Mouse (Mus musculus) MEL (cell line): ENCODE data around the gene 4930442H23Rik. TPM values are rescaled to one million over a fixed set of nuclear protein-coding genes. Genes with fewer than 3 reads are reported as not detected.

Experiments used
- DNase-seq: peaks from one replicate; pipeline ENCODE4 v3.0.0; 2011; ENCODE audit warnings: low read depth, low spot score
- H3K27ac ChIP-seq: 2 replicates; pipeline ENCODE4 v1.5.1; 2012; ENCODE audit warnings: low read depth, mild to moderate bottlenecking, control low read depth, low read length, moderate library complexity; ENCODE audit not compliant: control insufficient read depth
- H3K27me3 ChIP-seq, 2 experiments: fragments of 150-350 bp in 1 of 2; sonication (generic) in 1 of 2; 2 replicates each; pipeline ENCODE4 v1.6.1; 2012; ENCODE audit warnings: low read length in 2 of 2, mild to moderate bottlenecking in 2 of 2, improper control_type of control experiment in 1 of 2, moderate library complexity in 1 of 2; ENCODE audit not compliant: insufficient read depth in 2 of 2, control insufficient read depth in 1 of 2
- H3K36me3 ChIP-seq, 2 experiments: 2 replicates each; pipeline ENCODE4 v1.6.1; 2012 to 2014; ENCODE audit warnings: low read length in 2 of 2, improper control_type of control experiment in 1 of 2, inconsistent platforms in 1 of 2, mild to moderate bottlenecking in 1 of 2; ENCODE audit not compliant: insufficient read depth in 2 of 2, control insufficient read depth in 1 of 2
- H3K4me1 ChIP-seq, 2 experiments: fragments of 150-350 bp in 1 of 2; sonication (generic) in 1 of 2; 2 replicates each; pipeline ENCODE4 v1.6.1; 2012; ENCODE audit warnings: low read length in 2 of 2, improper control_type of control experiment in 1 of 2, mild to moderate bottlenecking in 1 of 2; ENCODE audit not compliant: insufficient read depth in 2 of 2, control insufficient read depth in 1 of 2
- H3K4me3 ChIP-seq, 2 experiments: fragments of 150-350 bp in 1 of 2; sonication (generic) in 1 of 2; 2 replicates each; pipeline ENCODE4 v1.5.1; 2012; ENCODE audit warnings: low read depth in 2 of 2, low read length in 2 of 2, mild to moderate bottlenecking in 2 of 2, moderate library complexity in 2 of 2, control low read depth in 1 of 2, improper control_type of control experiment in 1 of 2; ENCODE audit not compliant: control insufficient read depth in 1 of 2, insufficient read depth in 1 of 2
- H3K79me2 ChIP-seq: 2 replicates; pipeline ENCODE4 v1.6.1; 2012; ENCODE audit warnings: mild to moderate bottlenecking, low read length, moderate library complexity; ENCODE audit not compliant: control insufficient read depth, poor library complexity, insufficient read depth
- H3K9ac ChIP-seq: 2 replicates; pipeline ENCODE4 v1.6.1; 2012; ENCODE audit warnings: low read depth, mild to moderate bottlenecking, control low read depth, low read length, moderate library complexity; ENCODE audit not compliant: control insufficient read depth, poor library complexity, severe bottlenecking
- H3K9me3 ChIP-seq: fragments of 150-350 bp; sonication (generic); replicated peaks from 2 replicates; pipeline ENCODE4 v1.6.1; 2012; ENCODE audit warnings: mild to moderate bottlenecking, low read length, improper control_type of control experiment, moderate library complexity; ENCODE audit not compliant: insufficient read depth
- GABPA ChIP-seq: IDR thresholded peaks from 2 replicates; pipeline ENCODE4 v1.6.1; 2012; ENCODE audit warnings: low read depth, mild to moderate bottlenecking, inconsistent platforms, low read length, improper control_type of control experiment, moderate library complexity
- HCFC1 ChIP-seq: IDR thresholded peaks from 2 replicates; pipeline ENCODE4 v1.6.1; 2012; ENCODE audit warnings: low read depth, mild to moderate bottlenecking, inconsistent platforms, low read length, improper control_type of control experiment, moderate library complexity
- JUND ChIP-seq: IDR thresholded peaks from 2 replicates; pipeline ENCODE4 v1.6.1; 2011; ENCODE audit warnings: low read depth, mild to moderate bottlenecking, improper control_type of control experiment, low read length
- KAT2A ChIP-seq: conservative IDR thresholded peaks from 2 replicates; pipeline ENCODE4 v1.6.1; 2012; ENCODE audit warnings: low read depth, low read length, improper control_type of control experiment, inconsistent platforms
- MAFK ChIP-seq: IDR thresholded peaks from 2 replicates; pipeline ENCODE4 v1.6.1; 2011; ENCODE audit warnings: low read depth, mild to moderate bottlenecking, low read length, improper control_type of control experiment, borderline replicate concordance
- MEF2A ChIP-seq: IDR thresholded peaks from 2 replicates; pipeline ENCODE4 v1.6.1; 2014; ENCODE audit warnings: low read depth, mild to moderate bottlenecking, inconsistent platforms, low read length, improper control_type of control experiment; ENCODE audit not compliant: poor library complexity, insufficient replicate concordance, severe bottlenecking; ENCODE audit errors: extremely low read depth
- MXI1 ChIP-seq: IDR thresholded peaks from 2 replicates; pipeline ENCODE4 v1.6.1; 2011; ENCODE audit warnings: mild to moderate bottlenecking, low read depth, low read length, improper control_type of control experiment
- MYB ChIP-seq: IDR thresholded peaks from 2 replicates; pipeline ENCODE4 v1.6.1; 2011; ENCODE audit warnings: mild to moderate bottlenecking, low read depth, low read length, improper control_type of control experiment
- MYC ChIP-seq: IDR thresholded peaks from 2 replicates; pipeline ENCODE4 v1.6.1; 2011; ENCODE audit warnings: low read depth, mild to moderate bottlenecking, low read length, improper control_type of control experiment, moderate library complexity
- NELFE ChIP-seq: IDR thresholded peaks from 2 replicates; pipeline ENCODE4 v1.6.1; 2011; ENCODE audit warnings: low read depth, low read length, improper control_type of control experiment
- NRF1 ChIP-seq: IDR thresholded peaks from 2 replicates; pipeline ENCODE4 v1.6.1; 2014; ENCODE audit warnings: low read depth, mild to moderate bottlenecking, inconsistent platforms, low read length, improper control_type of control experiment, moderate library complexity; ENCODE audit not compliant: poor library complexity, insufficient read depth, severe bottlenecking
- POLR2A ChIP-seq, 2 experiments: IDR thresholded peaks; 2 replicates each; pipeline ENCODE4 v1.6.1; 2011 to 2012; ENCODE audit warnings: low read length in 2 of 2, mild to moderate bottlenecking in 2 of 2, control low read depth in 1 of 2, improper control_type of control experiment in 1 of 2, low read depth in 1 of 2, moderate library complexity in 1 of 2; ENCODE audit not compliant: control insufficient read depth in 1 of 2, insufficient read depth in 1 of 2, poor library complexity in 1 of 2
- POLR2AphosphoS5 ChIP-seq: IDR thresholded peaks from 2 replicates; pipeline ENCODE4 v1.6.1; 2012; ENCODE audit warnings: low read depth, borderline replicate concordance, mild to moderate bottlenecking, inconsistent platforms, low read length, moderate library complexity, mixed read lengths
- RAD21 ChIP-seq: IDR thresholded peaks from 2 replicates; pipeline ENCODE4 v1.6.1; 2011; ENCODE audit warnings: mild to moderate bottlenecking, low read depth, low read length, improper control_type of control experiment
- RCOR1 ChIP-seq: IDR thresholded peaks from 2 replicates; pipeline ENCODE4 v1.6.1; 2012; ENCODE audit warnings: low read depth, mild to moderate bottlenecking, inconsistent platforms, low read length, improper control_type of control experiment
- TAL1 ChIP-seq: IDR thresholded peaks from 2 replicates; pipeline ENCODE4 v1.6.1; 2012; ENCODE audit warnings: mild to moderate bottlenecking, inconsistent platforms, low read length, moderate library complexity, mixed read lengths
- TBP ChIP-seq: IDR thresholded peaks from 2 replicates; pipeline ENCODE4 v1.8.0; 2011; ENCODE audit warnings: low read depth, low read length, improper control_type of control experiment
- USF2 ChIP-seq, 2 experiments: IDR thresholded peaks; 2 replicates each; pipeline ENCODE4 v1.6.1; 2011 to 2012; ENCODE audit warnings: improper control_type of control experiment in 2 of 2, low read length in 2 of 2, borderline replicate concordance in 1 of 2, inconsistent platforms in 1 of 2, low read depth in 1 of 2, mild to moderate bottlenecking in 1 of 2; ENCODE audit not compliant: insufficient read depth in 1 of 2
- ZNF384 ChIP-seq: IDR thresholded peaks from 2 replicates; pipeline ENCODE4 v1.6.1; 2012; ENCODE audit warnings: low read depth, mild to moderate bottlenecking, inconsistent platforms, low read length, improper control_type of control experiment
- polyA plus RNA-seq, 2 experiments: library from polyadenylated mRNA; stranded (reverse) in 1 of 2; unstranded in 1 of 2; fragments of >175 nt in 1 of 2; fragments of >200 nt in 1 of 2; gene quantifications; 2 replicates each; pipeline versions ENCODE4 v1.2.1 to v1.2.4; 2012; ENCODE audit warnings: low replicate concordance in 2 of 2, low read depth in 1 of 2; ENCODE audit not compliant: insufficient read length in 2 of 2, insufficient read depth in 1 of 2, missing spikeins in 1 of 2
- total RNA-seq: library from RNA; depleted of rRNA; stranded (reverse); fragments of 300-350 nt; gene quantifications from 2 replicates; pipeline ENCODE4 v1.2.3, GENCODE M21; 2012

4930442H23Rik gene
- total and polyA plus RNA-seq, 3 experiments: 0.31 to 0.42 TPM; not detected in 1

DNA sequence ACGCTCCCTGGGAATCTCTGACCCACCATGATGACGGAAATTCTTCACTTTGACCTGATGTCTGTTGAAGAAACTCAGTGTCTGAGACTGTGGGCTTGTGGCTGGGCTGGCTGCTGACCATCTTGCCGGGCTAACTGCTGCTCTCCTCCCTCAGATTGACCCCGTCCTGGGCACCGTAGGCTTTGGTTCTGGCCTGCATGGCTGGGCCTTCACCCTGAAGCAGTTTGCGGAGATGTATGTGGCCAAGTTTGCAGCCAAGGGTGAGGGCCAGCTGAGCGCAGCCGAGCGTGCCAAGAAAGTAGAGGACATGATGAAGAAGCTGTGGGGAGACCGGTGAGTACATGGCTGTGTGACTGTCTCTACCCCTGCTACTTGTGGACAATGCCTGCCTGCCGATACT is 4.7 kb downstream of the 4930442H23Rik start:
- H3K36me3 ChIP-seq: peaks cover 6 to 12% of the 10 kb centered on the region in 2 experiments
- H3K4me3 ChIP-seq: peak overlapping the region in 1 of 2 experiments; percentile 80; a peak in 3 of 4 replicates
- peak overlapping the region; percentile 94 for H3K9ac ChIP-seq
- no peaks in the 10 kb centered on the region for H3K27me3 ChIP-seq
- peak overlapping the region; percentile 84 for H3K27ac ChIP-seq
- no peaks in the 10 kb centered on the region for H3K9me3 ChIP-seq
- peak; percentile 17 for DNase-seq
- TF ChIP-seq POLR2AphosphoS5: no peak
- TF ChIP-seq TBP: no peak
- TF ChIP-seq TAL1: no peak
- no peak for TF ChIP-seq USF2 (IDR thresholded peaks at IDR 0.05; ENCODE audit: borderline replicate concordance in 1 of 2, insufficient read depth in 1 of 2, low read depth in 1 of 2, low read length in 2 of 2)
- no peak for TF ChIP-seq RAD21
- TF ChIP-seq JUND: no peak
- TF ChIP-seq MYC: no peak
- TF ChIP-seq NRF1: no peak
- TF ChIP-seq NELFE: no peak
- no peak for TF ChIP-seq MYB
- TF ChIP-seq POLR2A (IDR thresholded peaks at IDR 0.05; ENCODE audit: control insufficient read depth in 1 of 2, insufficient read depth in 1 of 2, low read depth in 1 of 2, low read length in 2 of 2, poor library complexity in 1 of 2): no peak
- TF ChIP-seq ZNF384: no peak
- TF ChIP-seq MEF2A: no peak
- no peak for TF ChIP-seq MAFK
- TF ChIP-seq GABPA: no peak
- TF ChIP-seq HCFC1: no peak
- TF ChIP-seq RCOR1: no peak
- no peak for TF ChIP-seq MXI1
- TF ChIP-seq KAT2A: no peak
- TF ChIP-seq, all 39 proteins: peak for 0
- Histone ChIP-seq H3K4me1 (peaks cover 0 to 24% of the 10 kb centered on the region in 2 experiments; a peak in 3 of 4 replicates), H3K79me2 (peaks cover 42% of the 10 kb centered on the region)

- peak overlapping the region; percentile 84 for H3K27ac ChIP-seq
Observed at GRCm38 (mm10) chr10:81177958-81178712, 5.5 kb downstream of the 4930442H23Rik start.

More at GRCm38 (mm10) chr10:81177958-81178712, 5.5 kb downstream of the 4930442H23Rik start:
- H3K27me3 ChIP-seq: no peaks in the 10 kb centered on the region
- peaks cover 36% of the 10 kb centered on the region for H3K79me2 ChIP-seq
- TF ChIP-seq MXI1 (peak; percentile 23), NELFE (no peak; the same call in 1 of the 2 replicates), HCFC1 (0 out of 2 replicates have a peak, but pooled peaks have one; percentile 15)
- H3K4me3 ChIP-seq: peak overlapping the region; percentile 58 to 80
- no peak for DNase-seq
- peaks cover 6 to 18% of the 10 kb centered on the region in 2 experiments for H3K36me3 ChIP-seq
- peak overlapping the region; percentile 94 for H3K9ac ChIP-seq
- no peaks in the 10 kb centered on the region for H3K9me3 ChIP-seq
- H3K4me1 ChIP-seq: peaks cover 0 to 24% of the 10 kb centered on the region in 2 experiments; a peak in 3 of 4 replicates
